Mouse (Mus musculus) brain, embryonic 14.5 days (tissue): Measurements from ENCODE around the gene Polk. TPM values are rescaled to one million over a fixed set of nuclear protein-coding genes. Genes with fewer than 3 reads are reported as not detected.

Source experiments
- DNase-seq: peaks from one replicate; pipeline ENCODE4 v3.0.0-alpha.2; 2011; ENCODE audit warnings: low read depth
- CTCF ChIP-seq: fragments of 200-500 bp; IDR thresholded peaks from 2 replicates; pipeline ENCODE4 v1.5.1; 2012; ENCODE audit warnings: inconsistent platforms, mild to moderate bottlenecking, moderate library complexity, borderline replicate concordance; ENCODE audit not compliant: insufficient read depth, insufficient read length; ENCODE audit errors: extremely low read depth
- POLR2A ChIP-seq: fragments of 200-500 bp; IDR thresholded peaks from 2 replicates; pipeline ENCODE4 v1.6.1; 2012; ENCODE audit warnings: mild to moderate bottlenecking, inconsistent platforms, borderline replicate concordance; ENCODE audit not compliant: poor library complexity, insufficient read depth, insufficient read length, severe bottlenecking; ENCODE audit errors: extremely low read depth
- polyA plus RNA-seq: library from polyadenylated mRNA; depleted of rRNA; stranded (reverse); fragments of >200 nt; gene quantifications from 2 replicates; pipeline ENCODE4 v1.2.3, GENCODE M21; 2012

Gene Polk
- polyA plus RNA-seq, 1 experiment = 4.8 TPM

DNA sequence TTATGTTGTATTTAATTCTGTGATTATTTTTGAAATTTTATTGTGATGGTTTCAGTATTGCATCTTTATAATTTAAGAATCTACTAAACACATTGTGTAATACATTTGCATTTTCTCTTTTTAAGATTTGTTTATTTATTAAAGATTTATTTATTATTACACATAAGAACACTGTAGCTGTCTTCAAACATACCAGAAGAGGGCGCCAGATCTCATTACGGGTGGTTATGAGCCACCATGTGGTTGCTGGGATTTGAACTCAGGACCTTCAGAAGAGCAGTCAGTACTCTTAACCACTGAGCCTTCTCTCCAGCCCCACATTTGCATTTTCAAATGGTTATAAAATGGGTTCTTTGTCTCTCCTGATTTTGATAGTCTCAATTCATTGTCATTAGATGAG lies 2.1 kb upstream of the Polk start:
- peak; percentile 28 for DNase-seq
- TF ChIP-seq CTCF (0 out of 2 replicates have a peak, but pooled peaks have one; percentile 2), POLR2A (no peak)

- DNase-seq = peak; percentile 37
Observed at GRCm38 (mm10) chr13:96542901-96543891, 817 bp upstream of the Polk start.

GRCm38 (mm10) chr13:96541381-96541780 lies 998 bp downstream of the Polk start:
- TF ChIP-seq CTCF (no peak), POLR2A (no peak)

More at GRCm38 (mm10) chr13:96542901-96543891, 817 bp upstream of the Polk start:
- TF ChIP-seq CTCF (no peak), POLR2A (no peak)

GRCm38 (mm10) chr13:96538103-96538502 lies 4.3 kb downstream of the Polk start:
- DNase-seq = no peak
- TF ChIP-seq POLR2A (no peak), CTCF (no peak)

More at GRCm38 (mm10) chr13:96541381-96541780, 998 bp downstream of the Polk start:
- DNase-seq = no peak

DNA sequence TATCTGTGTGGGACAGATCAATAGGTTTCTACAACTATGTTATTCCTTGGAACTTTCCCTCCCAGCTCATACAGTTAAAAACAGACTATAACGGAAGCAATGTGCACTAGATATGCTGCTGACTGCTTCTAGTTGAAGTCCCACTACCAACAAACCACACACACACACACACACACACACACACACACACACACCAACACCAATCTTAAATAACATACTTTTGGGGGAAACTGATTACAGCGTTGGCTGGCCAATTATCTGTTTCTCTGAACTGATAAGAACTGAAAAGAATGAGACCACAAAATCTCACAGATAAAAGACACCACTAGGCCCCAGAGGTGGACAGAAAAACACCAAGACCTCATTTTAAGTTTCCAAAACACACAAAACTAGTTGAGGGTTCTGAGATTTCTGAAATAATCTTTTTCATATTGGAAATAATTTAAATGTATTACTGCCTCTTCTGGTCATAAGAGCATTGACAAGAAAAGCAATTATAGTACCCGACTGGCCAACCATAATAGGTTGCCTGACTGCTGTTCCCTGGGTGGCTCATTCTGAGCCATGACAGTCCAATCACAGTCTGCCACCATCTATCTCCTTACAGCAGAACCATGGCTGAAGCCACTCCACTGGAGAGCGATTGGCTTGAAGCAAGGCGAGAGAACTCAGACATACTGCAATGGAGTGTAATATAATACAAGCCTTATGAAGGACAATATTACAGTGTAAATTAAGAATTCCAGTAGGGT lies 5.4 kb downstream of the Polk start:
- no peak for DNase-seq

GRCm38 (mm10) chr13:96533742-96534141 lies 8.6 kb downstream of the Polk start:
- DNase-seq = no peak
- TF ChIP-seq POLR2A (no peak), CTCF (no peak)

More for the DNA sequence above, 5.4 kb downstream of the Polk start:
- no peak for TF ChIP-seq CTCF
- no peak for TF ChIP-seq POLR2A

GRCm38 (mm10) chr13:96532176-96532575 lies 10.2 kb downstream of the Polk start:
- no peak for TF ChIP-seq POLR2A
- no peak for TF ChIP-seq CTCF
- no peak for DNase-seq

- no peak for DNase-seq
- TF ChIP-seq POLR2A = no peak
- no peak for TF ChIP-seq CTCF
Observed at GRCm38 (mm10) chr13:96530064-96530463, 12.3 kb downstream of the Polk start.

DNA sequence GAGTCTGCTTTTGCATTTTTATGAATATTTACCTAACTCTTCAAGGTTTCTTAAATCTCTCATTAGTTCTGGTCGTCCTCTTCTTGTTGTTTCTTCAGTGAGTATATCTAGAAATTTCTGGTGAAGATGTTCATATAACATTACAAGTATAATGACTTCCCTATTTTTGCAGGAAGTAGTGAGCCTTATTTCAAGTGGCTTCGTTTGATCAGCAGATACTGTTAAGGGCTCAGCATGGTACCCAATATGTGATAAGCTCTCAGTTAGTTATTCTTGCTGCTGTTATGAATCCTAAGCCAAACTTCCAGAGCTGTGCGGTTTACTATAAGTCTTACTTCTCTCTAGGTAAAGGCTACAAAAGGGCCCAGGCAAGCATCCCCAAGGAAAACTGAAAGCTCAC lies 12.8 kb downstream of the Polk start:
- TF ChIP-seq CTCF (no peak), POLR2A (no peak)
- no peak for DNase-seq

GRCm38 (mm10) chr13:96528776-96529175 lies 13.6 kb downstream of the Polk start:
- no peak for TF ChIP-seq CTCF
- TF ChIP-seq POLR2A = no peak
- DNase-seq = no peak

- DNase-seq = no peak
Observed at GRCm38 (mm10) chr13:96527856-96528255, 14.5 kb downstream of the Polk start.

GRCm38 (mm10) chr13:96527022-96527421 lies 15.4 kb downstream of the Polk start:
- DNase-seq = no peak
- TF ChIP-seq POLR2A (no peak), CTCF (no peak)

More at GRCm38 (mm10) chr13:96527856-96528255, 14.5 kb downstream of the Polk start:
- TF ChIP-seq POLR2A (no peak), CTCF (no peak)
